Mouse (Mus musculus): Measurements from ENCODE around the gene Lrrc10b. TPM values are rescaled to one million over a fixed set of nuclear protein-coding genes. Genes with fewer than 3 reads are reported as not detected.

The Lrrc10b gene
- polyA plus RNA-seq, 1 experiment from 2014 or later: 0.45 TPM

- Histone ChIP-seq H3K4me1 (peaks cover 55% of the 10 kb centered on the region), H3K27me3 (ENCODE audit: poor library complexity, severe bottlenecking) (peaks cover 47% of the 10 kb centered on the region), H3K27ac (peak overlapping the region; percentile 4; the same call in 1 of the 2 replicates), H3K4me3 (no peak overlapping the region), H3K36me3 (replicated peaks) (no peaks in the 10 kb centered on the region), H3K9me3 (no peaks in the 10 kb centered on the region)
- no peak for DNase-seq (ENCODE audit: extremely low spot score, low spot score)
- WGBS: 5% methylated on average over 4 of the region's 4 CpGs
These were observed 7.2 kb upstream of the Lrrc10b start for GRCm38 (mm10) chr19:10464427-10464826.

GRCm38 (mm10) chr19:10461584-10461983 is 4.3 kb upstream of the Lrrc10b start:
- DNase-seq (ENCODE audit: extremely low spot score, low spot score): no peak
- 54% methylated on average over 7 of the region's 7 CpGs for WGBS
- Histone ChIP-seq H3K9me3 (no peaks in the 10 kb centered on the region), H3K27ac (no peak overlapping the region), H3K4me3 (no peak overlapping the region), H3K36me3 (replicated peaks) (no peaks in the 10 kb centered on the region), H3K27me3 (ENCODE audit: poor library complexity, severe bottlenecking) (peaks cover 73% of the 10 kb centered on the region), H3K4me1 (peaks cover 72% of the 10 kb centered on the region)

- Histone ChIP-seq H3K9me3 (no peaks in the 10 kb centered on the region), H3K27me3 (ENCODE audit: poor library complexity, severe bottlenecking) (peaks cover 90% of the 10 kb centered on the region), H3K4me1 (peaks cover 83% of the 10 kb centered on the region), H3K27ac (no peak overlapping the region), H3K36me3 (replicated peaks) (no peaks in the 10 kb centered on the region), H3K4me3 (no peak overlapping the region)
- WGBS: 42% methylated on average over 11 of the region's 11 CpGs
- no peak for DNase-seq (ENCODE audit: extremely low spot score, low spot score)
These were observed 2.6 kb upstream of the Lrrc10b start for GRCm38 (mm10) chr19:10459907-10460306.

GRCm38 (mm10) chr19:10458096-10458495 is 823 bp upstream of the Lrrc10b start:
- no peaks in the 10 kb centered on the region for H3K36me3 ChIP-seq (replicated peaks)
- H3K27me3 ChIP-seq (ENCODE audit: poor library complexity, severe bottlenecking): peaks cover 100% of the 10 kb centered on the region
- WGBS: 34% methylated on average over 8 of the region's 8 CpGs
- DNase-seq (ENCODE audit: extremely low spot score, low spot score): no peak
- no peak overlapping the region for H3K27ac ChIP-seq
- H3K4me1 ChIP-seq: peaks cover 74% of the 10 kb centered on the region
- H3K9me3 ChIP-seq: no peaks in the 10 kb centered on the region
- H3K4me3 ChIP-seq: peak overlapping the region; percentile 61

GRCm38 (mm10) chr19:10457484-10457800 is 169 bp upstream of the Lrrc10b start:
- WGBS: under 1% methylated on average over 34 of the region's 34 CpGs
- Histone ChIP-seq H3K27ac (peak overlapping the region; percentile 72; the same call in 1 of the 2 replicates), H3K4me1 (peaks cover 70% of the 10 kb centered on the region)

GRCm38 (mm10) chr19:10455437-10455806 is 1.9 kb downstream of the Lrrc10b start:
- 77% methylated on average over 3 of the region's 3 CpGs for WGBS
- Histone ChIP-seq H3K27me3 (ENCODE audit: poor library complexity, severe bottlenecking) (peaks cover 96% of the 10 kb centered on the region), H3K36me3 (replicated peaks) (no peaks in the 10 kb centered on the region), H3K9me3 (no peaks in the 10 kb centered on the region), H3K4me1 (peaks cover 62% of the 10 kb centered on the region), H3K27ac (no peak overlapping the region), H3K4me3 (no peak overlapping the region)
- no peak for DNase-seq (ENCODE audit: extremely low spot score, low spot score)

More at GRCm38 (mm10) chr19:10457484-10457800, 169 bp upstream of the Lrrc10b start:
- no peaks in the 10 kb centered on the region for H3K9me3 ChIP-seq
- DNase-seq (ENCODE audit: extremely low spot score, low spot score): peak; percentile 94
- peaks cover 100% of the 10 kb centered on the region for H3K27me3 ChIP-seq (ENCODE audit: poor library complexity, severe bottlenecking)
- peak overlapping the region; percentile 61 for H3K4me3 ChIP-seq
- H3K36me3 ChIP-seq (replicated peaks): no peaks in the 10 kb centered on the region

GRCm38 (mm10) chr19:10454718-10455436 is 2.4 kb downstream of the Lrrc10b start:
- 76% methylated on average over 4 of the region's 4 CpGs for WGBS
- Histone ChIP-seq H3K27ac (no peak overlapping the region), H3K4me3 (no peak overlapping the region), H3K27me3 (ENCODE audit: poor library complexity, severe bottlenecking) (peaks cover 91% of the 10 kb centered on the region), H3K36me3 (replicated peaks) (no peaks in the 10 kb centered on the region), H3K9me3 (no peaks in the 10 kb centered on the region), H3K4me1 (peaks cover 56% of the 10 kb centered on the region)
- no peak for DNase-seq (ENCODE audit: extremely low spot score, low spot score)

GRCm38 (mm10) chr19:10449708-10450107 is 7.6 kb downstream of the Lrrc10b start:
- H3K4me1 ChIP-seq: peaks cover 17% of the 10 kb centered on the region
- H3K27me3 ChIP-seq (ENCODE audit: poor library complexity, severe bottlenecking): peaks cover 39% of the 10 kb centered on the region
- peak; percentile 67 for DNase-seq (ENCODE audit: extremely low spot score, low spot score)

GRCm38 (mm10) chr19:10449190-10449589 is 8.1 kb downstream of the Lrrc10b start:
- H3K4me1 ChIP-seq: peaks cover 16% of the 10 kb centered on the region
- no peak for DNase-seq (ENCODE audit: extremely low spot score, low spot score)
- H3K27me3 ChIP-seq (ENCODE audit: poor library complexity, severe bottlenecking): peaks cover 34% of the 10 kb centered on the region
- H3K4me3 ChIP-seq: no peak overlapping the region
- H3K9me3 ChIP-seq: no peaks in the 10 kb centered on the region
- WGBS: 70% methylated on average over 6 of the region's 6 CpGs
- H3K36me3 ChIP-seq (replicated peaks): peaks cover 5% of the 10 kb centered on the region; the same call in 1 of the 2 replicates
- no peak overlapping the region for H3K27ac ChIP-seq

More at GRCm38 (mm10) chr19:10449708-10450107, 7.6 kb downstream of the Lrrc10b start:
- H3K9me3 ChIP-seq: no peaks in the 10 kb centered on the region
- H3K4me3 ChIP-seq: no peak overlapping the region
- WGBS: 11% methylated on average over 3 of the region's 3 CpGs
- peaks cover 5% of the 10 kb centered on the region; the same call in 1 of the 2 replicates for H3K36me3 ChIP-seq (replicated peaks)
- no peak overlapping the region for H3K27ac ChIP-seq

- no peaks in the 10 kb centered on the region for H3K9me3 ChIP-seq
- H3K27ac ChIP-seq: no peak overlapping the region
- 96% methylated on average over 7 of the region's 7 CpGs for WGBS
- peaks cover 16% of the 10 kb centered on the region for H3K4me1 ChIP-seq
- peaks cover 8% of the 10 kb centered on the region; the same call in 1 of the 2 replicates for H3K36me3 ChIP-seq (replicated peaks)
- no peak for DNase-seq (ENCODE audit: extremely low spot score, low spot score)
- H3K4me3 ChIP-seq: no peak overlapping the region
- peaks cover 25% of the 10 kb centered on the region for H3K27me3 ChIP-seq (ENCODE audit: poor library complexity, severe bottlenecking)
These were observed 9.0 kb downstream of the Lrrc10b start for GRCm38 (mm10) chr19:10448275-10448674.

- no peak for DNase-seq (ENCODE audit: extremely low spot score, low spot score)
- Histone ChIP-seq H3K9me3 (no peaks in the 10 kb centered on the region), H3K36me3 (replicated peaks) (peaks cover 8% of the 10 kb centered on the region; the same call in 1 of the 2 replicates), H3K4me3 (no peak overlapping the region), H3K27ac (no peak overlapping the region), H3K27me3 (ENCODE audit: poor library complexity, severe bottlenecking) (no peaks in the 10 kb centered on the region), H3K4me1 (peaks cover 4% of the 10 kb centered on the region)
- WGBS: 94% methylated on average over 15 of the region's 15 CpGs
These were observed 12.4 kb downstream of the Lrrc10b start for GRCm38 (mm10) chr19:10444685-10445369.

GRCm38 (mm10) chr19:10437521-10437920 is 19.8 kb downstream of the Lrrc10b start:
- Histone ChIP-seq H3K36me3 (replicated peaks) (no peaks in the 10 kb centered on the region; the same call in 1 of the 2 replicates), H3K27me3 (ENCODE audit: poor library complexity, severe bottlenecking) (peaks cover 20% of the 10 kb centered on the region; the same call in 1 of the 2 replicates), H3K4me3 (no peak overlapping the region), H3K9me3 (no peaks in the 10 kb centered on the region), H3K4me1 (no peaks in the 10 kb centered on the region), H3K27ac (no peak overlapping the region)
- 64% methylated on average over 1 of the region's 1 CpGs for WGBS
- DNase-seq (ENCODE audit: extremely low spot score, low spot score): no peak

- WGBS: 54% methylated on average over 1 of the region's 1 CpGs
- Histone ChIP-seq H3K4me3 (no peak overlapping the region), H3K27ac (no peak overlapping the region), H3K4me1 (peaks cover 2% of the 10 kb centered on the region), H3K36me3 (replicated peaks) (no peaks in the 10 kb centered on the region; the same call in 1 of the 2 replicates), H3K9me3 (no peaks in the 10 kb centered on the region), H3K27me3 (ENCODE audit: poor library complexity, severe bottlenecking) (peaks cover 20% of the 10 kb centered on the region; the same call in 1 of the 2 replicates)
- no peak for DNase-seq (ENCODE audit: extremely low spot score, low spot score)
These were observed 20.5 kb downstream of the Lrrc10b start for GRCm38 (mm10) chr19:10436726-10437125.

Data from forebrain, embryonic 10.5 days (tissue).